Mouse (Mus musculus): Measurements from ENCODE around the gene Pde6h. TPM values are rescaled to one million over a fixed set of nuclear protein-coding genes. Genes with fewer than 3 reads are reported as not detected.

Pde6h gene
- total and polyA plus RNA-seq, 3 experiments: 0.04 to 0.30 TPM; not detected in 1

GRCm38 (mm10) chr6:136931246-136931645 is 7.6 kb downstream of the Pde6h start:
- DNase-seq (ENCODE audit: extremely low read depth): no peak
- Histone ChIP-seq H3K4me1 (ENCODE audit: control insufficient read depth in 1 of 2, insufficient read depth in 2 of 2) (peaks cover 17 to 53% of the 10 kb centered on the region in 2 experiments), H3K9ac (ENCODE audit: insufficient read depth, low read depth) (no peak overlapping the region; the same call in 1 of the 2 replicates), H3K4me2 (ENCODE audit: insufficient read depth, low read depth, poor library complexity, severe bottlenecking) (peak overlapping the region; percentile 19; the same call in 1 of the 2 replicates), H3K27ac (ENCODE audit: insufficient read depth, low read depth) (peak overlapping the region; percentile 35), H3K27me3 (replicated peaks) (no peaks in the 10 kb centered on the region), H3K4me3 (replicated peaks in 1 of 3; ENCODE audit: low read depth in 2 of 3, low read length in 2 of 3, poor library complexity in 1 of 3) (no peak overlapping the region), H3K79me2 (replicated peaks; ENCODE audit: control insufficient read depth, extremely low read depth, insufficient read depth, poor library complexity, severe bottlenecking) (peaks cover 48% of the 10 kb centered on the region), H3K9me3 (replicated peaks; ENCODE audit: low read length) (no peaks in the 10 kb centered on the region), H3K36me3 (replicated peaks in 1 of 2; ENCODE audit: control insufficient read depth in 1 of 2, insufficient read depth in 1 of 2, low read length in 1 of 2) (peaks cover 86 to 97% of the 10 kb centered on the region in 2 experiments)
- dilution Hi-C loops (cut with MboI; ENCODE audit: extremely low pct_ligation_motif_present, extremely low pct_unique_long_range_greater_than_20kb, low sequenced_read_pairs) (no loop called here), in situ Hi-C loops (cut with MboI; ENCODE audit: low pct_ligation_motif_present, low pct_unique_long_range_greater_than_20kb, low sequenced_read_pairs) (no loop called here)
- no peak for TF ChIP-seq NELFE (IDR thresholded peaks at IDR 0.05; ENCODE audit: low read depth, low read length)
- no peak for TF ChIP-seq USF1 (IDR thresholded peaks at IDR 0.05; ENCODE audit: low read depth, low read length)
- TF ChIP-seq CHD1 (IDR thresholded peaks at IDR 0.05; ENCODE audit: low read depth, low read length): no peak
- no peak for TF ChIP-seq MAZ (IDR thresholded peaks at IDR 0.05; ENCODE audit: low read depth, low read length)

GRCm38 (mm10) chr6:136934068-136934467 is 10.4 kb downstream of the Pde6h start:
- H3K36me3 ChIP-seq (replicated peaks in 1 of 2; ENCODE audit: control insufficient read depth in 1 of 2, insufficient read depth in 1 of 2, low read length in 1 of 2): peaks cover 66 to 78% of the 10 kb centered on the region in 2 experiments
- dilution Hi-C loops (cut with MboI; ENCODE audit: extremely low pct_ligation_motif_present, extremely low pct_unique_long_range_greater_than_20kb, low sequenced_read_pairs): no loop called here

GRCm38 (mm10) chr6:136935233-136935632 is 11.6 kb downstream of the Pde6h start:
- H3K9ac ChIP-seq (ENCODE audit: insufficient read depth, low read depth): no peak overlapping the region
- TF ChIP-seq USF2 (conservative IDR thresholded peaks at IDR 0.05; ENCODE audit: low read depth, low read length): no peak
- TF ChIP-seq ZMIZ1 (IDR thresholded peaks at IDR 0.05; ENCODE audit: low read depth, low read length): no peak
- TF ChIP-seq CHD1 (IDR thresholded peaks at IDR 0.05; ENCODE audit: low read depth, low read length): no peak
- TF ChIP-seq RAD21 (IDR thresholded peaks at IDR 0.05; ENCODE audit: low read depth, low read length): no peak
- no peak for TF ChIP-seq UBTF (IDR thresholded peaks at IDR 0.05; ENCODE audit: low read depth, low read length)
- no peak for TF ChIP-seq E2F4 (IDR thresholded peaks at IDR 0.05; ENCODE audit: insufficient replicate concordance, low read depth, low read length)
- TF ChIP-seq MXI1 (IDR thresholded peaks at IDR 0.05; ENCODE audit: low read depth, low read length): no peak
- TF ChIP-seq HCFC1 (IDR thresholded peaks at IDR 0.05; ENCODE audit: low read depth, low read length): no peak
- no peak for DNase-seq (ENCODE audit: extremely low read depth)
- no peak overlapping the region for H3K27ac ChIP-seq (ENCODE audit: insufficient read depth, low read depth)
- dilution Hi-C loops (cut with MboI; ENCODE audit: extremely low pct_ligation_motif_present, extremely low pct_unique_long_range_greater_than_20kb, low sequenced_read_pairs): no loop called here
- no peak overlapping the region for H3K4me2 ChIP-seq (ENCODE audit: insufficient read depth, low read depth, poor library complexity, severe bottlenecking)
- H3K4me3 ChIP-seq (replicated peaks in 1 of 3; ENCODE audit: low read depth in 2 of 3, low read length in 2 of 3, poor library complexity in 1 of 3): no peak overlapping the region
- in situ Hi-C loops (cut with MboI; ENCODE audit: low pct_ligation_motif_present, low pct_unique_long_range_greater_than_20kb, low sequenced_read_pairs): no loop called here
- H3K27me3 ChIP-seq (replicated peaks): no peaks in the 10 kb centered on the region
- H3K36me3 ChIP-seq (replicated peaks in 1 of 2; ENCODE audit: control insufficient read depth in 1 of 2, insufficient read depth in 1 of 2, low read length in 1 of 2): peaks cover 59 to 71% of the 10 kb centered on the region in 2 experiments
- H3K79me2 ChIP-seq (replicated peaks; ENCODE audit: control insufficient read depth, extremely low read depth, insufficient read depth, poor library complexity, severe bottlenecking): peaks cover 80% of the 10 kb centered on the region
- peaks cover 20 to 53% of the 10 kb centered on the region in 2 experiments for H3K4me1 ChIP-seq (ENCODE audit: control insufficient read depth in 1 of 2, insufficient read depth in 2 of 2)
- H3K9me3 ChIP-seq (replicated peaks; ENCODE audit: low read length): no peaks in the 10 kb centered on the region

More at GRCm38 (mm10) chr6:136934068-136934467, 10.4 kb downstream of the Pde6h start:
- no peak for TF ChIP-seq ZC3H11A (IDR thresholded peaks at IDR 0.05; ENCODE audit: low read depth, low read length)
- Histone ChIP-seq H3K4me2 (ENCODE audit: insufficient read depth, low read depth, poor library complexity, severe bottlenecking) (no peak overlapping the region), H3K9ac (ENCODE audit: insufficient read depth, low read depth) (no peak overlapping the region), H3K27me3 (replicated peaks) (no peaks in the 10 kb centered on the region), H3K4me3 (replicated peaks in 1 of 3; ENCODE audit: low read depth in 2 of 3, low read length in 2 of 3, poor library complexity in 1 of 3) (no peak overlapping the region), H3K79me2 (replicated peaks; ENCODE audit: control insufficient read depth, extremely low read depth, insufficient read depth, poor library complexity, severe bottlenecking) (peaks cover 69% of the 10 kb centered on the region), H3K27ac (ENCODE audit: insufficient read depth, low read depth) (no peak overlapping the region), H3K4me1 (ENCODE audit: control insufficient read depth in 1 of 2, insufficient read depth in 2 of 2) (peaks cover 21 to 54% of the 10 kb centered on the region in 2 experiments), H3K9me3 (replicated peaks; ENCODE audit: low read length) (no peaks in the 10 kb centered on the region)
- in situ Hi-C loops (cut with MboI; ENCODE audit: low pct_ligation_motif_present, low pct_unique_long_range_greater_than_20kb, low sequenced_read_pairs): no loop called here
- DNase-seq (ENCODE audit: extremely low read depth): no peak
